Mouse (Mus musculus): ENCODE data around the gene Fam196b.

- TF ChIP-seq CTCF (IDR thresholded peaks at IDR 0.05; ENCODE audit: extremely low read depth, insufficient read depth, low read length): no peak
- TF ChIP-seq POLR2A (IDR thresholded peaks at IDR 0.05; ENCODE audit: extremely low read depth, insufficient read depth, low read length): no peak
These were observed 68.9 kb downstream of the Fam196b start for GRCm38 (mm10) chr11:34383501-34383900.
